Mouse (Mus musculus): Measurements from ENCODE around the gene Zfp462.

Gene Zfp462

DNA sequence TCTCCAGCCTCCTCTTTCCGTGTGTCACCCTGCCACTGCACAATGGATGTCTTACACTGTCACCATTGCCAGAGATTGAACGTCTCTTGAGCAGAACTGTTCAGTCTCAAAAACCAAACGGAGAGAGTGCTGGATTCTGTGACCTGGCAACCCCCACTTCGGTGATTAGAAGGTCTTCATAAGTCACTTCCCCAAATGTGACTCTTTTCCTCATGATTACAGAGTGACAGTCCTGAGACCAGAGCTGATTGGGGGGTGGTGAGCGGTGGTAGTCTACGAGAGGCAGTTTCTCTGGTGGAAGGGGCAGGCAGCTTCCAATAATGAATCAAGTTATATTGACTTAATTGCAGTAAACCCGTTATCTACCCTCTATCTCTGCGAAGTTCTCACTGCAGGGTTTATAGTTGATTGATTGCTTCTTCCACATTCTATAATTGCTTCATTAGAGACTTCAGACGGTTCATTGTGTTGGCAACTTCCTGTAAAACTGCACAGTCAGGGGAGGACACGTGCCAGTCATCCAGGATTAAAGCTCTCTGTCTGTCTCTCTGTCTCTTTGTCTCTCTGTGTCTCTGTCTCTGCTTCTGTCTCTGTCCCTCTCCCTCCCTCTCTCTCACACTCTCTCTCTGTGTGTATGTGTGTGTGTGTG, 173.1 kb downstream of the Zfp462 start:
- DNase-seq (ENCODE audit: low spot score in 2 of 2): no peak

DNA sequence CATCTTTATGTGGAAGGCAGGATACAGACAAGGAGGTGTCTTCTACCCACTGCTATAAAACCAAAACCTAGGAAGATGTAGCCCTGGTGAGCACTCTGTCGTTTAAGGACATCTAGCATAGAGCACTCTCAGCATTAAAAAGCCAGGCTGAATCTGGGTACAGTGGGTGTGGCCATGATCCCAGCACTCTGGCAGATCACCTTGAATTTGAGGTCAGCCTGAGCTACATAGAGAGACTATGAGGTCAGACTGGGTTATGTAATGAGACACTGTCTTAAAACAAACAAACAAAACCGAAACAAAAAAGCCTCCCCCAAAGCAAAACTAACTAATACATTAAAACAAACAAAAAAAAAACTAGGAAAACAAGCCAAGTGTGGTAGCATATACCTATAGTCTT, 176.3 kb downstream of the Zfp462 start:
- DNase-seq (ENCODE audit: low spot score in 2 of 2): no peak

DNA sequence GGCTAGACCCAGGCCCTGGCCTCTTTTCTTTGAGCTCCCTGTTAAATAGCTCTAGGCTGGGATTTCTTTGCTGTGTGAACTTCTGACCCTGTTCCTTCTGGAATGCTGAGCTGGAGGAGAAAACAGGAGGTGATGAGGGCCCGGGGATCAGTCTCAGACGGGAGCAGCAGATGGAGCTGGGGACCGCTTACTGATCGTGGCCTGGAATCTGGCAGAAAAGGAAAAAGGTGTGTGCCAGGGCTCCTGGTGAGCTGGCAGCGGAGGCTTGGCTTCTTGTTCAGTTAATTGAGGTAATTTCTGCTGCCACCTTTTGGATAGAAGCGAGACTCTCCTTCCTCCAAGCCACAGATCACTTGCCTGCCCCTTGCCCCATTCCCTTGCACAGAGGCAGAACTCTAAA, 177.1 kb downstream of the Zfp462 start:
- DNase-seq (ENCODE audit: low spot score in 2 of 2): no peak

DNA sequence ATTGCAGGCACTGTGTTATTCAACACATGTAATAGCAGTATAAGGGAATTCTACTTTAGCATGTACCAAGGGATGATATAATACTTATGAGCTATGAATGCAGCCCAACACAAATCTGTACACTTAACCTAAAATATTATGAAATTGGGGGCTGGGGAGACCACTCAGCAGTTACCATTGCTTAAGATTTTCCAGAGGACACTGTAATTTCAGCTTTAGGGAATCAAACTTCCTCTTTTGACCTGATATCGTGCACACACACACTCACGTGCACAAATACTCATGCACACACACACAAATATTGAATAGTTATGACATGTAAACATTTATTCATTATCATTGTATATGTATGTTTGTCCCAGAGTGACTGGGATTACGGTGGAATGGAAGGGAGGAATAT, 179.3 kb downstream of the Zfp462 start:
- no peak for DNase-seq (ENCODE audit: low spot score in 2 of 2)

DNA sequence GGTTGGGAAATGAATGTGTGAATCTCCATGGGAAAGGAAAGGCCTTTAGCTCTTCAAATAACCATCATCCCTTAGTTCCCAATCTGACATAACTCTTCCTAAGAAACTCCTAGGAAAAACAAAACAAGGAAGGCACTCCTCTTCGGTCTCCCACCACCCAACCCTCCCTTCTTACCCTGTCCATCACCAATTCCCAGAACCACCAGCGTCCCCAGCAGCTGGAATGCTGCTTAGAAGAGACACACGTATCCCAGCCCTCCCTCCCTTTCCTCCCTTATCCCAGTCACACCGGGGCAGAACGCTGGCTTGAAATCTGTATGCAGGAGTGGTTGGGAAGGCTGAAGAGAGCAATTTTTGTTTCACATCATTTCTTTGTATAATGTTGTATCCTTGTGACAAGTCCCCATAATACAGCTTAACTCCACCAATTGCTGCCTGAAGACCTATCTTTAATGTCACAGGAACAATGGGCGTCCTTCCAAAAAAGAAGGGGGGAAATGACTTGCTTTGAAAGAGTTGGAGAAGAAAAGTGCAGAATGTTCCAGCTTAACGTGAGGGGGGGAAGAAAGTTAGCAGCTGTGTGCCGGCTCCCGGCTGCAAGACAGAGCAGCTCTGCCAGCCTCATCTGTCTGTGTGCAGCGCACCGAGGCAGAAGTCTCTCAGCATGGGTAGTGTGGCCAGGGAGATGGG, 180.3 kb downstream of the Zfp462 start:
- no peak for DNase-seq (ENCODE audit: low spot score in 2 of 2)

DNA sequence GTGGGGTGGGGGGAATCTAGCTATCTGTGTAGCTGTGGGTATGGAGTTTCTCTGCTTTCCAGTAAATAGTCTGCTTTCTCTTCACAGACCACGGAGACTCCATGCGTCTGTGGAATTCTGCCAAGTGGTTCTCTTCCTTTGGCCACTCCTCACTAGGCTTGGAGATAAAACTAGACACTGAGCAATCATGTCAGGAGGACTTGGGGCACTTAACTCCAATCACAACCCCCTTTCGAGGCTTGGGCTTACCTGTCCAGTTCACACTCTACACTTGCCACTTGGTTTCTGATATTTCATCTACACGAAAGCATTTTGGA, 180.8 kb downstream of the Zfp462 start:
- DNase-seq (ENCODE audit: low spot score in 2 of 2): no peak

DNA sequence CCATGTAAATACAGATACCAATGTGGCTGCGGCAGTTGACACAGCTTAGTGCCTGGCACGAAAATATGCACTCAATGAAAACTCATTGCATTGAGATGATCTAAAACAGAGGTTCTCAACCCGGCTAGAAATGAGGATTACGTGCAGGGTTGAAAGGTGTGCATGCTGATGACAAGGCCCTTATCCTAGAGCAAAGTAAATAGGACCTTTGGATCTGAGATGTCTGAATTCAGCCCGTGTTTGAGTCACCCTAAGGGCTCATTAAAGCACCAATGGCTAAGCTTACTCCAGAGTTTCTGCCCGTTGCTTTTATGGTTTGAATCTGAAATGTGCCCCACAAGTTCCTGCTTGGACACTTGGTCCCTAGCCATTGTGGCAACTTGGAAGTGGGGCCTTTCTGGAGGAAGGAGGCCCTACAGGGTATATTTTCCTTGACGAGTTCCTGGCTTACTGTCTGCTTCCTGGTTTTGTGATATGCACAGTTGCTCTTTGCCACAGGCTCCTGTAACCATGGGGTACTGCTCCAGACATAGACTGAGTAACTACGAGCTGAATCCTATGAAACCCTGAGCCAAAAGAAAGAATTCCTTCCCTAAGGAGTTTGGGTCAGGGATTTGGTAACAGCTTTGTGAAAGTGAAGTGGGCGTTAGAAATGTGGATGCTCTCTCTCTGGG, 182.5 kb downstream of the Zfp462 start:
- DNase-seq (ENCODE audit: low spot score in 2 of 2): no peak

DNA sequence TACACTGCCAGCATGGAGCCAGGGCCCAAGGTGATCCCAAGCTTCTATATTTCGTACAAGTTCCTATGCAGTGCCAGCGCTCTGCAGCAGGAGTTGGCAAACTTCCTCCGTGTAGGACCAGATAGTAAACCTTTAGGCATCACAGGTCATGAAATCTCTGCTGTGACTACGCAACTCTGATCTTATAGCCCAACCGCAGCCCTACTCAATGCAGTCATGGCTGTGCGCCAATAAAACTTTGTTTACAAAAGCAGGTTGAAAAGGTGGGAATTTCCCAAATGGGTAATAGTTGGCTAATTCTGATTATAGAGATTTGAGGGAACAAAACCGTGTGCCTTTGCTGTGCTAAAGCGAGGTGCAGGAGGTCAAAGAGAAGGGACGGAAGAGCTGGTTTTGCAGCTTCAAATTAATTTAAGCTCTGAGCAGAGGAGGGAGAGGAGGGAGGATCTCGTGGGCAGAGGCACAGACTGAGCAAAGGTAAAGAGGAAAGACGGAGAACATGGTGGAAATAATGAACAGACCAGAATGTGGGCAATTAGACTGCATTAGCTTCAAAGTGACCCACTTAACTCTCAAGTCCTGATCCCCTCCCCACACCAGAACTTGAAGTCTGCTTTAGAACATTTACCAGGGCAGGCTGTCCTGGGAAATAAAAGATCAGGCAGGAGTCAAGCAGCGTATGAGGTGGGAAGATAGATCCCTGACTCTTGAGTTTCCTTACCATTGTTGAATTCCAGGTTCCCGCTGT, 183.4 kb downstream of the Zfp462 start:
- no peak for DNase-seq (ENCODE audit: low spot score in 2 of 2)

Data from frontal cortex, postnatal 25 days (tissue).